Mouse (Mus musculus): ENCODE data around the gene Gm38392.

The Gm38392 gene

GRCm38 (mm10) chr3:88214197-88214938 is 72.6 kb downstream of the Gm38392 start:
- DNase-seq: peak; percentile 66

- DNase-seq: no peak
Observed at GRCm38 (mm10) chr3:88213019-88213418, 74.0 kb downstream of the Gm38392 start.

GRCm38 (mm10) chr3:88212356-88212755 is 74.7 kb downstream of the Gm38392 start:
- no peak for DNase-seq

GRCm38 (mm10) chr3:88210918-88211317 is 76.1 kb downstream of the Gm38392 start:
- DNase-seq: no peak

- DNase-seq: no peak
Observed at GRCm38 (mm10) chr3:88210121-88210520, 76.9 kb downstream of the Gm38392 start.

GRCm38 (mm10) chr3:88209306-88209705 is 77.7 kb downstream of the Gm38392 start:
- no peak for DNase-seq

GRCm38 (mm10) chr3:88208226-88208720 is 78.7 kb downstream of the Gm38392 start:
- no peak for DNase-seq

GRCm38 (mm10) chr3:88207451-88208100 is 79.4 kb downstream of the Gm38392 start:
- DNase-seq: no peak

GRCm38 (mm10) chr3:88206901-88207371 is 80.1 kb downstream of the Gm38392 start:
- DNase-seq: peak; percentile 71

- DNase-seq: no peak
Observed at GRCm38 (mm10) chr3:88206500-88206899, 80.5 kb downstream of the Gm38392 start.

GRCm38 (mm10) chr3:88205563-88206491 is 81.2 kb downstream of the Gm38392 start:
- DNase-seq: peak; percentile 71

GRCm38 (mm10) chr3:88205176-88205562 is 81.8 kb downstream of the Gm38392 start:
- no peak for DNase-seq

GRCm38 (mm10) chr3:88204751-88205150 is 82.3 kb downstream of the Gm38392 start:
- DNase-seq: peak; percentile 34

GRCm38 (mm10) chr3:88203999-88204700 is 82.9 kb downstream of the Gm38392 start:
- DNase-seq: no peak

GRCm38 (mm10) chr3:88203456-88203855 is 83.6 kb downstream of the Gm38392 start:
- no peak for DNase-seq

GRCm38 (mm10) chr3:88202986-88203385 is 84.0 kb downstream of the Gm38392 start:
- DNase-seq: no peak

GRCm38 (mm10) chr3:88201640-88202039 is 85.4 kb downstream of the Gm38392 start:
- DNase-seq: no peak

- no peak for DNase-seq
Observed at GRCm38 (mm10) chr3:88200972-88201330, 86.1 kb downstream of the Gm38392 start.

GRCm38 (mm10) chr3:88200161-88200971 is 86.6 kb downstream of the Gm38392 start:
- no peak for DNase-seq

GRCm38 (mm10) chr3:88199541-88200110 is 87.4 kb downstream of the Gm38392 start:
- no peak for DNase-seq

- no peak for DNase-seq
Observed at GRCm38 (mm10) chr3:88198505-88199020, 88.4 kb downstream of the Gm38392 start.
